Mouse (Mus musculus) embryonic facial prominence, embryonic 15.5 days (tissue): ENCODE measurements around the gene Vmn1r8. TPM values are rescaled to one million over a fixed set of nuclear protein-coding genes. Genes with fewer than 3 reads are reported as not detected.
"Not testable (repeated sequence)": the region's sequence is repeated elsewhere in the genome, so short reads cannot be mapped to it uniquely, and the experiment has no call there.

Source experiments
- ATAC-seq: fragments of 200-750 bp; cut with Nextera tagmentation; 2 replicates; pipeline ENCODE4 v1.8.0; 2017; ENCODE audit warnings: low read depth, moderate TSS enrichment; ENCODE audit not compliant: insufficient number of reproducible peaks, low FRiP score, low TSS enrichment
- H3K27ac ChIP-seq: fragments of 300-500 bp; sonication (generic); replicated peaks from 2 replicates; pipeline ENCODE4 v1.5.1; 2015; ENCODE audit warnings: mild to moderate bottlenecking, inconsistent platforms
- H3K27me3 ChIP-seq: fragments of 300-500 bp; sonication (generic); 2 replicates; pipeline ENCODE4 v1.6.1; 2015; ENCODE audit warnings: inconsistent platforms
- H3K36me3 ChIP-seq: fragments of 300-500 bp; sonication (generic); 2 replicates; pipeline ENCODE4 v1.6.1; 2015; ENCODE audit warnings: mild to moderate bottlenecking, inconsistent platforms
- H3K4me1 ChIP-seq: fragments of 300-500 bp; sonication (generic); 2 replicates; pipeline ENCODE4 v1.6.1; 2015; ENCODE audit warnings: inconsistent platforms
- H3K4me2 ChIP-seq: fragments of 300-500 bp; sonication (generic); replicated peaks from 2 replicates; pipeline ENCODE4 v1.6.1; 2015; ENCODE audit warnings: mild to moderate bottlenecking, inconsistent platforms
- H3K4me3 ChIP-seq: fragments of 300-500 bp; sonication (generic); replicated peaks from 2 replicates; pipeline ENCODE4 v1.5.1; 2015; ENCODE audit warnings: mild to moderate bottlenecking, inconsistent platforms
- H3K9ac ChIP-seq: fragments of 300-500 bp; sonication (generic); 2 replicates; pipeline ENCODE4 v1.6.1; 2015; ENCODE audit warnings: inconsistent platforms
- H3K9me3 ChIP-seq: fragments of 300-500 bp; sonication (generic); replicated peaks from 2 replicates; pipeline ENCODE4 v1.6.1; 2016; ENCODE audit warnings: inconsistent platforms
- WGBS: fragments of 180-500 bp; shearing (Covaris S2); methylation state at CpG from one replicate; pipeline ENCODE4 v1.1.7; 2015; 5-methylcytosine and 5-hydroxymethylcytosine counted together
- polyA plus RNA-seq: library from polyadenylated mRNA; unstranded; fragments of >200 nt; fragmentation: Nextera tagmentation; extraction: Ambion mirVana; gene quantifications from 2 replicates; pipeline ENCODE4 v1.2.1, GENCODE M21; 2015

Vmn1r8 gene
- polyA plus RNA-seq: not detected in 2 replicates

DNA sequence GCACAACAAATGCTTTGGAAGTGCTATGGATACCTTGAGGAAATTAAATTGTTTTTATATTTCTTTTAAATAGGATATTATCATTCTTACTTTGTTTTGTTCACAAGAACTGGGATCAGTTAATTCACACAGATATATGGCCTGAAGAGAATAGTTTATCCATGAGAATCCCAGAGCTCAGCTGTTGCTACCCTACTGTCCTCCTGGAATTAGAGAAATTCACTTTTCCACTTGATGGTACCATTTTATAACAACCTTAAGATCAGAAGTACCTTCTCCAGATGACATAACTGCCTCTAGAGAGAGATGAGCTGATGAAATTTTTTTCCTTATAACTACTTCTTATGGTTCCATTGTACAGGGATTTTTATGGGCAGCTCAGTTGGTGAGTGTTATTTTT, at the start of gene Vmn1r8:
TSS of gene Vmn1r8 (plus strand) at position 301 of the 400 bp plus-strand sequence.
- Histone ChIP-seq H3K9me3 (no peaks in the 10 kb centered on the region), H3K27me3 (no peaks in the 10 kb centered on the region), H3K4me3 (no peak within 1 kb of the TSS), H3K36me3 (no peaks in the 10 kb centered on the region), H3K4me2 (no peak within 1 kb of the TSS), H3K4me1 (no peaks in the 10 kb centered on the region), H3K9ac (no peak within 1 kb of the TSS), H3K27ac (no peak within 1 kb of the TSS)
- no peak for ATAC-seq

DNA sequence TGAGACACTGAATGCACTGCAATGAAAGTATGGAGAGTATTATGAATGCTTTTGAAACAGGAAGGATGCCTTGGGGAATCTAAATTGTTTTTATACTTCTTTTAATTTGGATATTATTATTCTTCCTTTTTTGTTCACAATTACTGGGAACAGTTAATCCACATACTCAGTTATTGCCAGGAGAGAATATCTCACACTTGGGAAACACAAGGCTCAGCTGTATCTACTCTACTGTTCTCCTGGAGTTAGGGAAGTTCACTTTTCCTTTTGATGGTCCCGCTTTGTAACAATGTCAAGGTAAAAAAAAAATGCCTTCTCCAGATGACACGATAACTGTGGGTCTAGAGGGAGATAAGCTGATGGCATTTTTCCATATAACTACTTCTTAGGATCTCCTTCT, 35.1 kb upstream of the Vmn1r8 start, which contains the start of gene Vmn1r6:
TSS of gene Vmn1r6 (plus strand) at position 301 of the 400 bp plus-strand sequence.
- no peak within 1 kb of the TSS for H3K4me2 ChIP-seq
- no peaks in the 10 kb centered on the region for H3K4me1 ChIP-seq
- no peaks in the 10 kb centered on the region for H3K36me3 ChIP-seq
- 85% methylated on average over 2 of the region's 2 CpGs for WGBS
- H3K4me3 ChIP-seq: no peak within 1 kb of the TSS
- no peaks in the 10 kb centered on the region for H3K27me3 ChIP-seq
- no peaks in the 10 kb centered on the region for H3K9me3 ChIP-seq
- no peak within 1 kb of the TSS for H3K27ac ChIP-seq
- no peak for ATAC-seq
- no peak within 1 kb of the TSS for H3K9ac ChIP-seq

DNA sequence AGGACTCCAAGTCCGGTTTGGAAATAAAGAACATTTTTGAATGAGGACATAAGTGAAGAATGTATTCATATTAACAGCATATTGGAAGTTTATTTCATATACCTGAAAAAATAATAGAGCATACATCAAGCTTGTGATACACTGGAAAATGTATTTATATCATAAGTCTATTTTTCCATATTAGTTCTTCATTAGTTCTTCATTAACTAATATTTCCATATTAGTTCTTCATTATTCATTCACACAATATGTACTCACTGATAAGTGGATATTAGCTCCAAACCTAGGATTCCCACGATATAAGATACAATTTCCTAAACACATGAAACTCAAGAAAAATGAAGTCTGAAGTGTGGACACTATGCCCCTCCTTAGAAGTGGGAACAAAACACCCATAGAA, 6.9 kb upstream of the Vmn1r8 start, which contains the start of gene Vmn1r7:
TSS of gene Vmn1r7 (minus strand) at position 101 of the 400 bp plus-strand sequence.
- WGBS: 89% methylated on average over 2 of the region's 2 CpGs
- not testable (repeated sequence) for H3K4me2 ChIP-seq, H3K27me3 ChIP-seq, H3K4me1 ChIP-seq, H3K27ac ChIP-seq, H3K36me3 ChIP-seq, H3K9me3 ChIP-seq, H3K9ac ChIP-seq, ATAC-seq, H3K4me3 ChIP-seq

DNA sequence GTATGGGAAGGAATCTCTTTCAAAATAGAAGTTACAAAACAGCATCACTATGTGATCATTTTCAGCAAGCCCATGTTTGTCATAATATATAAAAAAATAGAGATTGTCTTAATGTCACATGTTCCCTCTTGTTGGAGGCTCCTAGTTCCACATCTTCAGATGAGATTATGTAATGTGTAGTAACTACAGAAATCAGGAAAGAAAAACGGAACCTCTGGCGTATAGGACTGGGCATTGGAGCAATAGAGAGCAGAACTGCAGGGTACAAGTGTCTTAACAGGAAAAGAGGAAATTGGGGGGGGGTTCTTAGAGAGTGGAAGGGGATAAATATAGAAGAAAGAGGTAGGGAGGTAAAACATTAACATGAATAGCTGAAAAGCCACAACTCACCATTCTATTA, 2.6 kb downstream of the Vmn1r8 start:
- no peak overlapping the region for H3K4me3 ChIP-seq
- no peak overlapping the region for H3K27ac ChIP-seq
- H3K4me1 ChIP-seq: no peaks in the 10 kb centered on the region
- no peak overlapping the region for H3K4me2 ChIP-seq
- H3K36me3 ChIP-seq: no peaks in the 10 kb centered on the region
- no peak overlapping the region for H3K9ac ChIP-seq
- no peaks in the 10 kb centered on the region for H3K9me3 ChIP-seq
- no peaks in the 10 kb centered on the region for H3K27me3 ChIP-seq
- 77% methylated on average over 2 of the region's 2 CpGs for WGBS
- no peak for ATAC-seq

DNA sequence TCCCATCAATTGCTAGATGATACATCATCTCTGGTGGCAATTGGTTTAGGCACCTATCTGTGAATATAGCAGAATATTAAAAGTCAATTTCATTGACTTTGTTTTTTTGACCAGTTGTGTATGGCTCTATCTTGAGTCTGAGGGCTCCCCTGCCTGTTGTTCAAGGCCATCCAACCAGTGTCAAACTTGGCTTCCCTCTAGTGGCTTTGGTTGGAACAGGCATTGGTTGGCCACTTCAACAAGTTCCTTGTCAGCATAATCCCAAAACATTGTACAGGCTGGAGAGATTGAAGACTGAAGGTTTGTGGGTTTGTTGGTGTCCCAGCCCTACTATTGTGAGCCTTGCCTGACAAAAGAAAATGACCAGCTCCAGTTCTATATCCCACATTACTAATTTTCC, 31.6 kb downstream of the Vmn1r8 start:
- no peaks in the 10 kb centered on the region for H3K36me3 ChIP-seq
- no peak overlapping the region for H3K4me3 ChIP-seq
- no peaks in the 10 kb centered on the region for H3K27me3 ChIP-seq
- no peaks in the 10 kb centered on the region for H3K9me3 ChIP-seq
- no peaks in the 10 kb centered on the region for H3K4me1 ChIP-seq
- ATAC-seq: no peak
- no peak overlapping the region for H3K9ac ChIP-seq
- H3K4me2 ChIP-seq: no peak overlapping the region
- no peak overlapping the region for H3K27ac ChIP-seq

DNA sequence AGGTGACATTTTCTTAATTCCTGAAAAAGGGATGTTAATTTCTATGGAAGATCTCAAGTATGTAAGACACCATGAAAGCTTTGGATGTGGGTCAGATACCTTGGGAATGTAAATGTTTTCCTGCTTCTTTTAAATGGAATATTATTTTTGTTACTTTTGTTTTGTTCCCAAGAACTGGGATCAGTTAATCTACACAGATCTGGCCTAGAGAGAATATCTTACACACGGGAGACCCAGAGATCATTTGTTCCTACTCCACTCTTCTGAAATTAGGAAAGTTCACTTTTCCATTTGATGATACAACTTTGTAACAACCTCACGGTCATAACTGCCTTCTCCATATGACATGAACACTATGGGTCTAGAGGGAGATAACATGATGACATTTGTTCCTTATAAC, 34.4 kb downstream of the Vmn1r8 start, which contains the start of gene Vmn1r9:
TSS of gene Vmn1r9 (plus strand) at position 301 of the 400 bp plus-strand sequence.
- H3K4me1 ChIP-seq: no peaks in the 10 kb centered on the region
- WGBS: 68% methylated on average over 2 of the region's 2 CpGs
- H3K4me2 ChIP-seq: no peak within 1 kb of the TSS
- no peaks in the 10 kb centered on the region for H3K36me3 ChIP-seq
- no peak within 1 kb of the TSS for H3K4me3 ChIP-seq
- ATAC-seq: no peak
- no peaks in the 10 kb centered on the region for H3K27me3 ChIP-seq
- no peaks in the 10 kb centered on the region for H3K9me3 ChIP-seq
- no peak within 1 kb of the TSS for H3K27ac ChIP-seq
- H3K9ac ChIP-seq: no peak within 1 kb of the TSS

Other genes starting within 250 kb of the Vmn1r8 start
- gene Kbtbd2, start 234.5 kb upstream of the Vmn1r8 start, polyA plus RNA-seq: 25.5 and 29.0 TPM in 2 replicates
- 218 and 222 TPM in 2 replicates for gene Fkbp9, start 200.2 kb upstream of the Vmn1r8 start, polyA plus RNA-seq
- 61.6 and 63.2 TPM in 2 replicates for gene Nt5c3, start 108.4 kb upstream of the Vmn1r8 start, polyA plus RNA-seq
- 0.31 and 0.35 TPM in 2 replicates for gene Vmn1r4, start 108.3 kb upstream of the Vmn1r8 start, polyA plus RNA-seq
- gene Vmn1r5, start 62.0 kb upstream of the Vmn1r8 start, polyA plus RNA-seq: not detected in 2 replicates
- not detected in 2 replicates for gene Vmn1r6, start 35.0 kb upstream of the Vmn1r8 start, polyA plus RNA-seq
- gene Vmn1r7, start 7.0 kb upstream of the Vmn1r8 start, polyA plus RNA-seq: not detected in 2 replicates
- gene Vmn1r9, start 34.5 kb downstream of the Vmn1r8 start, polyA plus RNA-seq: not detected in 2 replicates
- not detected in 2 replicates for gene Vmn1r10, start 77.2 kb downstream of the Vmn1r8 start, polyA plus RNA-seq
- not detected in 2 replicates for gene Vmn1r11, start 101.2 kb downstream of the Vmn1r8 start, polyA plus RNA-seq
- gene Vmn1r12, start 124.6 kb downstream of the Vmn1r8 start, polyA plus RNA-seq: not detected in 2 replicates
- gene Vmn1r13, start 171.0 kb downstream of the Vmn1r8 start, polyA plus RNA-seq: not detected in 2 replicates
- 0.12 TPM in 1 of 2 replicates, not detected in the other for gene Vmn1r14, start 199.4 kb downstream of the Vmn1r8 start, polyA plus RNA-seq
- gene Vmn1r15, start 225.7 kb downstream of the Vmn1r8 start, polyA plus RNA-seq: not detected in 2 replicates